Mouse (Mus musculus): ENCODE measurements around the gene Chmp4b.

Chmp4b gene

GRCm38 (mm10) chr2:154680941-154681340 lies 29.4 kb downstream of the Chmp4b start:
- DNase-seq (ENCODE audit: extremely low spot score, low spot score), result no peak

GRCm38 (mm10) chr2:154682712-154683111 lies 31.2 kb downstream of the Chmp4b start:
- DNase-seq (ENCODE audit: extremely low spot score, low spot score), result no peak

- DNase-seq (ENCODE audit: extremely low spot score, low spot score), result no peak
Observed at GRCm38 (mm10) chr2:154684901-154685470, 33.5 kb downstream of the Chmp4b start.

- DNase-seq (ENCODE audit: extremely low spot score, low spot score), result no peak
Observed at GRCm38 (mm10) chr2:154685772-154686171, 34.3 kb downstream of the Chmp4b start.

- no peak for DNase-seq (ENCODE audit: extremely low spot score, low spot score)
Observed at GRCm38 (mm10) chr2:154686819-154687218, 35.3 kb downstream of the Chmp4b start.

- DNase-seq (ENCODE audit: extremely low spot score, low spot score), result no peak
Observed at GRCm38 (mm10) chr2:154689391-154689790, 37.9 kb downstream of the Chmp4b start.

- no peak for DNase-seq (ENCODE audit: extremely low spot score, low spot score)
Observed at GRCm38 (mm10) chr2:154690959-154691358, 39.5 kb downstream of the Chmp4b start.

GRCm38 (mm10) chr2:154693186-154693940 lies 41.9 kb downstream of the Chmp4b start:
- no peak for DNase-seq (ENCODE audit: extremely low spot score, low spot score)

GRCm38 (mm10) chr2:154693941-154694256 lies 42.4 kb downstream of the Chmp4b start:
- no peak for DNase-seq (ENCODE audit: extremely low spot score, low spot score)

- DNase-seq (ENCODE audit: extremely low spot score, low spot score), result no peak
Observed at GRCm38 (mm10) chr2:154695690-154696089, 44.2 kb downstream of the Chmp4b start.

GRCm38 (mm10) chr2:154696660-154697059 lies 45.2 kb downstream of the Chmp4b start:
- no peak for DNase-seq (ENCODE audit: extremely low spot score, low spot score)

- no peak for DNase-seq (ENCODE audit: extremely low spot score, low spot score)
Observed at GRCm38 (mm10) chr2:154699360-154699759, 47.9 kb downstream of the Chmp4b start.

- DNase-seq (ENCODE audit: extremely low spot score, low spot score), result no peak
Observed at GRCm38 (mm10) chr2:154700177-154700576, 48.7 kb downstream of the Chmp4b start.

- peak; percentile 83 for DNase-seq (ENCODE audit: extremely low spot score, low spot score)
Observed at GRCm38 (mm10) chr2:154702637-154703315, 51.3 kb downstream of the Chmp4b start.

GRCm38 (mm10) chr2:154706526-154707280 lies 55.2 kb downstream of the Chmp4b start:
- DNase-seq (ENCODE audit: extremely low spot score, low spot score), result no peak

GRCm38 (mm10) chr2:154707284-154707683 lies 55.8 kb downstream of the Chmp4b start:
- no peak for DNase-seq (ENCODE audit: extremely low spot score, low spot score)

- no peak for DNase-seq (ENCODE audit: extremely low spot score, low spot score)
Observed at GRCm38 (mm10) chr2:154707830-154708385, 56.4 kb downstream of the Chmp4b start.

- DNase-seq (ENCODE audit: extremely low spot score, low spot score), result no peak
Observed at GRCm38 (mm10) chr2:154711701-154712100, 60.2 kb downstream of the Chmp4b start.

GRCm38 (mm10) chr2:154712271-154712677 lies 60.8 kb downstream of the Chmp4b start:
- DNase-seq (ENCODE audit: extremely low spot score, low spot score), result peak; percentile 82

GRCm38 (mm10) chr2:154713083-154713482 lies 61.6 kb downstream of the Chmp4b start:
- DNase-seq (ENCODE audit: extremely low spot score, low spot score), result no peak

GRCm38 (mm10) chr2:154713964-154714363 lies 62.5 kb downstream of the Chmp4b start:
- DNase-seq (ENCODE audit: extremely low spot score, low spot score), result no peak

GRCm38 (mm10) chr2:154716586-154716985 lies 65.1 kb downstream of the Chmp4b start:
- DNase-seq (ENCODE audit: extremely low spot score, low spot score), result no peak
